Mouse (Mus musculus): ENCODE results near the gene Pax2. TPM values are rescaled to one million over a fixed set of nuclear protein-coding genes. Genes with fewer than 3 reads are reported as not detected.
A peak's percentile ranks its signal among the peaks of the same experiment; 100 is the strongest.

The Pax2 gene
- total and polyA plus RNA-seq, 3 experiments, result not detected

DNA sequence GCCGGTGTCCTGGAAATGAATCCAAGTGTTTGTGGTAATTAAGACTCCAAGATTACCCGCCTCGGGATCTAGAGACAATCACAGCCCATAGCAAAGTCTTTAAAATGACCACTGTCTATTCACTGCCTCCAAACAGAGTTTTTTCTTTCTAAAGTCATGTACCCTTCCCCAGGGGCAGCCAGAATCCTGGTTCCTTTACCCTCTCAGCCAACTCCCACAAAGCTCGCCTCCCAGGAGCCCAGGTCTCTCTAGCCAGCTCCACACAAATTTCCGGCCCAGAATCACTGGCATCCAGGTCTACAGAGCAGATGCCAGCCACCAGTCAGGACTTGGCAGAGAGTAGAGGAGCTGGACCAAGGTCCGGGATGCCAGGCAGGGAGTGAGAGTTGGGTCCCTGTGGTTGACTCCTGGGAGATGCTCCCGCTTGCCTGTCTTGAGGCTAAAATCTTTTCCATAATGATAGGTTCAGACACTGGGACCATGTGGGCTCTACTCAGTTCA, 6.3 kb downstream of the Pax2 start:
- no peaks in the 10 kb centered on the region for H3K36me3 ChIP-seq (ENCODE audit: control insufficient read depth in 1 of 2, insufficient read depth in 2 of 2, low read length in 2 of 2)
- no peak for TF ChIP-seq NELFE (IDR thresholded peaks at IDR 0.05; ENCODE audit: low read depth, low read length)
- TF ChIP-seq ZKSCAN1 (IDR thresholded peaks at IDR 0.05; ENCODE audit: low read depth, low read length), result no peak
- TF ChIP-seq TAL1 (IDR thresholded peaks at IDR 0.05; ENCODE audit: low read length), result no peak
- no peak for TF ChIP-seq MAX (IDR thresholded peaks at IDR 0.05; ENCODE audit: low read length)
- TF ChIP-seq RCOR1 (IDR thresholded peaks at IDR 0.05; ENCODE audit: low read depth, low read length), result no peak
- TF ChIP-seq SIN3A (IDR thresholded peaks at IDR 0.05; ENCODE audit: low read length), result no peak
- no peak for TF ChIP-seq JUND (IDR thresholded peaks at IDR 0.05; ENCODE audit: low read depth, low read length)
- H3K9ac ChIP-seq (ENCODE audit: control insufficient read depth, low read depth, low read length, poor library complexity, severe bottlenecking), result no peak overlapping the region
- H3K27me3 ChIP-seq (ENCODE audit: control insufficient read depth in 1 of 2, insufficient read depth in 2 of 2, low read length in 2 of 2), result no peaks in the 10 kb centered on the region
- no peaks in the 10 kb centered on the region for H3K4me1 ChIP-seq (ENCODE audit: control insufficient read depth in 1 of 2, insufficient read depth in 2 of 2, low read length in 2 of 2)
- H3K79me2 ChIP-seq (ENCODE audit: control insufficient read depth, insufficient read depth, low read length, poor library complexity), result no peaks in the 10 kb centered on the region
- DNase-seq (ENCODE audit: low read depth, low spot score), result no peak
- H3K4me3 ChIP-seq (ENCODE audit: control insufficient read depth in 1 of 2, insufficient read depth in 1 of 2, low read depth in 2 of 2, low read length in 2 of 2), result no peak overlapping the region
- no peaks in the 10 kb centered on the region for H3K9me3 ChIP-seq (replicated peaks; ENCODE audit: insufficient read depth, low read length)
- no peak overlapping the region for H3K27ac ChIP-seq (ENCODE audit: control insufficient read depth, low read depth, low read length)

DNA sequence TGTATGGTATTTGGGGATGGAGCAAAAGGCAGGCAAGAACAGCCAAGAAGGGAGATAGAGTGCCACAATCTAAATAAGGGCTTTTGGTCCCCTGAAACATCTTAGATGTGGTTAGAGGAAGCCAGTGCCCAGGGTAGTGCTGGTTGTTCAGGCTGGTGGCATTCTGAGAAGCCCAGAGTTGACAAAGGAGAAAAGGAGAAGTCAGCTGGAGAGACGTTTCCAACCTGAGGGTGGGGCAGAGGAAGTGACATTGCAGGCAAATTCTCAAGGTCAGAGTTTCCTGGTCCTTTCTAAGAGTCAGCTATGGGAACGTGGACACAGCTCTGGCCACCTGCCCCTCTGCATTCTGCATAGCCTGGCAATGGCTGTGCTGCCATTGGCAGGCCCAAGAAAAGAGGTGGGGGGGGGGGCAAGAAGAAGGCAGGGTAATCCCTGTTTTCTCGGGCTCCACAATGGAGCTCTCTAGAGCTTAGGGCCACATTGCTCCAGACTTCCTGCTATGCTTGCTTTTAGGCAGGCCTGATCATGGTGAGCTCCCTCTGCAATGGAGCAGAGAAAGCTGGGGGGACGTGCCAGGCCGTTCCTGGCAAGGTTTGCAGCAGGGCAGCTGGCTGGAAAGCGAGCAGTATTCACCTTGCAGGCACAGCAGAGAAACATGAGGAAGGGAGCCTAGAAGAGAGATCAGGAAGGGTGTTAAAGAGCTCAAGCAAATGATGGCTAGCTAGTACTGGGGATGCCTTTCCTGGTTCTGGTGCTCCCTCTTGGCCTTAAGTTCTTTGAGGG, 14.6 kb downstream of the Pax2 start:
- no peak for TF ChIP-seq ETS1 (IDR thresholded peaks at IDR 0.05; ENCODE audit: low read depth, low read length)
- no peak for TF ChIP-seq POLR2A (IDR thresholded peaks at IDR 0.05; ENCODE audit: control insufficient read depth in 1 of 2, insufficient read depth in 1 of 2, low read depth in 1 of 2, low read length in 2 of 2, poor library complexity in 1 of 2)
- TF ChIP-seq RCOR1 (IDR thresholded peaks at IDR 0.05; ENCODE audit: low read depth, low read length), result no peak
- TF ChIP-seq EP300 (IDR thresholded peaks at IDR 0.05; ENCODE audit: low read depth in 1 of 2, low read length in 2 of 2), result no peak
- TF ChIP-seq MYC (IDR thresholded peaks at IDR 0.05; ENCODE audit: low read depth, low read length), result no peak
- no peak for TF ChIP-seq MXI1 (IDR thresholded peaks at IDR 0.05; ENCODE audit: low read depth, low read length)
- no peak for TF ChIP-seq MEF2A (IDR thresholded peaks at IDR 0.05; ENCODE audit: extremely low read depth, insufficient replicate concordance, low read depth, low read length, poor library complexity, severe bottlenecking)
- TF ChIP-seq TAL1 (IDR thresholded peaks at IDR 0.05; ENCODE audit: low read length), result no peak
- no peak for TF ChIP-seq USF2 (IDR thresholded peaks at IDR 0.05; ENCODE audit: borderline replicate concordance in 1 of 2, insufficient read depth in 1 of 2, low read depth in 1 of 2, low read length in 2 of 2)
- TF ChIP-seq JUND (IDR thresholded peaks at IDR 0.05; ENCODE audit: low read depth, low read length), result no peak
- TF ChIP-seq CHD2 (IDR thresholded peaks at IDR 0.05; ENCODE audit: low read length), result no peak
- no peak for TF ChIP-seq MYB (IDR thresholded peaks at IDR 0.05; ENCODE audit: low read depth, low read length)
- peak; percentile 21 for DNase-seq (ENCODE audit: low read depth, low spot score)
- H3K27me3 ChIP-seq (ENCODE audit: control insufficient read depth in 1 of 2, insufficient read depth in 2 of 2, low read length in 2 of 2), result no peaks in the 10 kb centered on the region

More for the DNA sequence above, 14.6 kb downstream of the Pax2 start:
- no peaks in the 10 kb centered on the region for H3K9me3 ChIP-seq (replicated peaks; ENCODE audit: insufficient read depth, low read length)
- no peak overlapping the region for H3K4me3 ChIP-seq (ENCODE audit: control insufficient read depth in 1 of 2, insufficient read depth in 1 of 2, low read depth in 2 of 2, low read length in 2 of 2)
- no peak overlapping the region for H3K27ac ChIP-seq (ENCODE audit: control insufficient read depth, low read depth, low read length)
- H3K4me1 ChIP-seq (ENCODE audit: control insufficient read depth in 1 of 2, insufficient read depth in 2 of 2, low read length in 2 of 2), result peaks cover 0 to 5% of the 10 kb centered on the region in 2 experiments; a peak in 1 of 4 replicates
- H3K36me3 ChIP-seq (ENCODE audit: control insufficient read depth in 1 of 2, insufficient read depth in 2 of 2, low read length in 2 of 2), result no peaks in the 10 kb centered on the region
- H3K79me2 ChIP-seq (ENCODE audit: control insufficient read depth, insufficient read depth, low read length, poor library complexity), result no peaks in the 10 kb centered on the region
- H3K9ac ChIP-seq (ENCODE audit: control insufficient read depth, low read depth, low read length, poor library complexity, severe bottlenecking), result no peak overlapping the region
